Mouse (Mus musculus): ENCODE measurements around the gene Kcnh8. TPM values are rescaled to one million over a fixed set of nuclear protein-coding genes. Genes with fewer than 3 reads are reported as not detected.

The Kcnh8 gene
- polyA plus RNA-seq (2014; fragmentation: Illumina TruSeq; extraction: RNeasy Lipid Tissue Mini Kit (QIAGEN cat#74804); ENCODE audit: insufficient read depth, low read depth, low replicate concordance): not detected

DNA sequence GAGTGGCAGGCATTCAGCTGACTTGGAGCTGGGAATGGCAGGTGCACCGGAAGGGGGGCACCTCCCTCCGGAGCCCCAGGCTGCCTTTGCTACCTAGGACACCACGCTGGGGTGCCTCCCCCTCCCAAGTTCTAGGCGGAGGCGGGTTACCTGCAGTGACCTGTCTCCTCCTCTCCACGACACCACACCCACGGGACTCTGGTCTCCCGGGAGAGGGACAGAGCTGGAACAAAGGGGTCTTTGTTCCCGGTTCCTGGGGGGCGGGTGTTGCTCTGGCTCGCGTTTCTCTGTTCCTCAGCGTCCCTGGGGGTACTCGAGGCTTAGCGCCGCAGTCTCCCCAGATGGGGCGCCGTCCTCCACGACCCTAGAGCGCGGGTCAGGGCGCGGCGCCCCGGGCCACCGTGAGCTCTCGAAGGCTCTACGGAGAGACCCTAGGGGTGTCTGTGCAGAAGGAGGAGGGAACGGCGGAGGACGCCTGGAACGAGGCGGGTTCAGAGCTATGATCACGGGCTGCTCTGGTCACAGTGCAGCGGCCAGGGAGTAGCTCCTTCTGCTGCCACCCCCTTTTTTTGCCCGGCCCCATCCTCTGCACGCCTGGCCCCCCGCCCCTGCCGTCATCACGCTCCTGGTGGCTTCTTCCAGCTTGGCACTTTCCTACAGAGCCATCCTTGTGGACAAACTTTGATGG lies at the start of gene Kcnh8:
Gene Kcnh8, plus strand, starts transcription at position 617 of the 688 bp plus-strand sequence.

